Mouse (Mus musculus) liver, embryonic 14.5 days (tissue): ENCODE measurements around the gene Boll. TPM values are rescaled to one million over a fixed set of nuclear protein-coding genes. Genes with fewer than 3 reads are reported as not detected.
"Not testable (repeated sequence)": the region's sequence is repeated elsewhere in the genome, so short reads cannot be mapped to it uniquely, and the experiment has no call there.

Experiments
- ATAC-seq: fragments of 200-750 bp; cut with Nextera tagmentation; 2 replicates; pipeline ENCODE4 v1.8.0; 2017; ENCODE audit warnings: moderate number of reproducible peaks, mild to moderate bottlenecking, moderate library complexity; ENCODE audit not compliant: insufficient read depth
- DNase-seq, 3 experiments: peaks; one replicate each; pipeline ENCODE4 v3.0.0-alpha.2; 2012 to 2013; ENCODE audit warnings: low read depth in 3 of 3, low spot score in 3 of 3
- H3K27ac ChIP-seq: fragments of 300-500 bp; sonication (generic); 2 replicates; pipeline ENCODE4 v1.5.1; 2014; ENCODE audit warnings: moderate library complexity, mild to moderate bottlenecking, control low read depth, inconsistent platforms
- H3K27me3 ChIP-seq: fragments of 300-500 bp; sonication (generic); 2 replicates; pipeline ENCODE4 v1.6.1; 2014; ENCODE audit warnings: mild to moderate bottlenecking, low read length, moderate library complexity; ENCODE audit not compliant: control insufficient read depth, insufficient read depth
- H3K36me3 ChIP-seq: fragments of 300-500 bp; sonication (generic); replicated peaks from 2 replicates; pipeline ENCODE4 v1.6.1; 2014; ENCODE audit warnings: low read depth; ENCODE audit not compliant: control insufficient read depth, insufficient read depth
- H3K4me1 ChIP-seq, 2 experiments: fragments of 200-500 bp in 1 of 2; fragments of 300-500 bp in 1 of 2; sonication (generic) in 1 of 2; replicated peaks; 2 replicates each; pipeline ENCODE4 v1.6.1; 2012 to 2014; ENCODE audit warnings: antibody characterized with exemption in 1 of 2, inconsistent platforms in 1 of 2, low read length in 1 of 2; ENCODE audit not compliant: control insufficient read depth in 2 of 2, insufficient read depth in 2 of 2
- H3K4me2 ChIP-seq: fragments of 300-500 bp; sonication (generic); 2 replicates; pipeline ENCODE4 v1.6.1; 2014; ENCODE audit warnings: low read depth, mild to moderate bottlenecking, control low read depth, moderate library complexity
- H3K4me3 ChIP-seq, 2 experiments: fragments of 200-500 bp in 1 of 2; fragments of 300-500 bp in 1 of 2; sonication (generic) in 1 of 2; 2 replicates each; pipeline ENCODE4 v1.5.1; 2012 to 2014; ENCODE audit warnings: low read depth in 2 of 2, low read length in 2 of 2, mild to moderate bottlenecking in 2 of 2, control low read depth in 1 of 2, inconsistent platforms in 1 of 2, moderate library complexity in 1 of 2; ENCODE audit not compliant: insufficient read depth in 1 of 2
- H3K9ac ChIP-seq: fragments of 300-500 bp; sonication (generic); replicated peaks from 2 replicates; pipeline ENCODE4 v1.6.1; 2014; ENCODE audit warnings: mild to moderate bottlenecking, control low read depth, moderate library complexity
- H3K9me3 ChIP-seq: fragments of 300-500 bp; sonication (generic); 2 replicates; pipeline ENCODE4 v1.6.1; 2016; ENCODE audit warnings: low read length, mixed read lengths; ENCODE audit not compliant: control insufficient read depth
- CTCF ChIP-seq: IDR thresholded peaks from 2 replicates; pipeline ENCODE4 v1.5.1; 2016; ENCODE audit warnings: antibody characterized with exemption, low read depth, control low read depth
- EP300 ChIP-seq: IDR thresholded peaks from 2 replicates; pipeline ENCODE4 v1.6.1; 2016; ENCODE audit warnings: antibody characterized with exemption, low read depth
- WGBS: fragments of 180-500 bp; shearing (Covaris S2); extraction: QIAGEN DNeasy Blood & Tissue Kit; methylation state at CpG from one replicate; pipeline ENCODE4 v1.1.7; 2014; ENCODE audit not compliant: insufficient replicate concordance; 5-methylcytosine and 5-hydroxymethylcytosine counted together
- polyA plus RNA-seq, 2 experiments: library from polyadenylated mRNA; depleted of rRNA in 1 of 2; stranded (reverse) in 1 of 2; unstranded in 1 of 2; fragments of >200 nt; fragmentation: Nextera tagmentation in 1 of 2; extraction: Ambion mirVana in 1 of 2; gene quantifications; 2 replicates each; pipeline versions ENCODE4 v1.2.1 to v1.2.3; 2012 to 2014

Boll gene
- polyA plus RNA-seq, 2 experiments, result not detected

GRCm38 (mm10) chr1:55380527-55380926 lies 17.3 kb upstream of the Boll start:
- no peak for DNase-seq
- ATAC-seq, result no peak
- Histone ChIP-seq H3K4me1 (no peaks in the 10 kb centered on the region), H3K27ac (no peak overlapping the region), H3K4me3 (no peak overlapping the region), H3K4me2 (no peak overlapping the region), H3K27me3 (no peaks in the 10 kb centered on the region), H3K9ac (no peak overlapping the region), H3K36me3 (no peaks in the 10 kb centered on the region), H3K9me3 (no peaks in the 10 kb centered on the region)
- TF ChIP-seq EP300, result no peak
- no peak for TF ChIP-seq CTCF
- WGBS, result 56% methylated on average over 2 of the region's 2 CpGs

- ATAC-seq, result no peak
- no peak overlapping the region for H3K27ac ChIP-seq
- H3K27me3 ChIP-seq, result no peaks in the 10 kb centered on the region
- no peaks in the 10 kb centered on the region for H3K4me1 ChIP-seq
- DNase-seq, result no peak
- no peak overlapping the region for H3K4me3 ChIP-seq
- WGBS, result 49% methylated on average over 3 of the region's 3 CpGs
- no peaks in the 10 kb centered on the region for H3K9me3 ChIP-seq
- no peak overlapping the region for H3K4me2 ChIP-seq
- H3K36me3 ChIP-seq, result no peaks in the 10 kb centered on the region
- TF ChIP-seq CTCF (no peak), EP300 (no peak)
- no peak overlapping the region for H3K9ac ChIP-seq
Observed at GRCm38 (mm10) chr1:55372626-55373025, 9.4 kb upstream of the Boll start.

- peak overlapping the region; percentile 59 for H3K4me2 ChIP-seq
- H3K9ac ChIP-seq, result no peak overlapping the region
- no peak overlapping the region for H3K27ac ChIP-seq
- peak; percentile 11 to 27 (median 13) for DNase-seq
- no peaks in the 10 kb centered on the region for H3K36me3 ChIP-seq
- no peaks in the 10 kb centered on the region for H3K9me3 ChIP-seq
- ATAC-seq, result peak; percentile 73
- WGBS, result under 1% methylated on average over 22 of the region's 27 CpGs
- H3K4me3 ChIP-seq, result peak overlapping the region; percentile 23 to 48
- peaks cover 14% of the 10 kb centered on the region for H3K27me3 ChIP-seq
- TF ChIP-seq EP300, result no peak
- 0 out of 2 replicates have a peak, but pooled peaks have one; percentile 19 for TF ChIP-seq CTCF
- 0 out of 4 replicates have a peak, but pooled peaks cover 0 to 2% of the 10 kb centered on the region in 2 experiments for H3K4me1 ChIP-seq
Observed at GRCm38 (mm10) chr1:55363586-55363985, 317 bp upstream of the Boll start.

GRCm38 (mm10) chr1:55362634-55363033 lies 635 bp downstream of the Boll start:
- Histone ChIP-seq H3K4me1 (0 out of 4 replicates have a peak, but pooled peaks cover 0 to 2% of the 10 kb centered on the region in 2 experiments), H3K36me3 (no peaks in the 10 kb centered on the region), H3K9ac (no peak overlapping the region), H3K4me2 (no peak overlapping the region), H3K9me3 (no peaks in the 10 kb centered on the region), H3K27ac (no peak overlapping the region), H3K4me3 (no peak overlapping the region; a peak in 1 of 4 replicates), H3K27me3 (peaks cover 14% of the 10 kb centered on the region)
- ATAC-seq, result no peak
- 50% methylated on average over 48 of the region's 49 CpGs for WGBS
- TF ChIP-seq EP300, result no peak
- TF ChIP-seq CTCF, result no peak
- no peak for DNase-seq

- ATAC-seq, H3K4me2 ChIP-seq, H3K4me3 ChIP-seq, H3K4me1 ChIP-seq, DNase-seq, H3K27me3 ChIP-seq, H3K36me3 ChIP-seq, H3K27ac ChIP-seq, H3K9me3 ChIP-seq, H3K9ac ChIP-seq: not testable (repeated sequence)
- 58% methylated on average over 2 of the region's 2 CpGs for WGBS
Observed at GRCm38 (mm10) chr1:55351914-55352313, 11.4 kb downstream of the Boll start.

DNA sequence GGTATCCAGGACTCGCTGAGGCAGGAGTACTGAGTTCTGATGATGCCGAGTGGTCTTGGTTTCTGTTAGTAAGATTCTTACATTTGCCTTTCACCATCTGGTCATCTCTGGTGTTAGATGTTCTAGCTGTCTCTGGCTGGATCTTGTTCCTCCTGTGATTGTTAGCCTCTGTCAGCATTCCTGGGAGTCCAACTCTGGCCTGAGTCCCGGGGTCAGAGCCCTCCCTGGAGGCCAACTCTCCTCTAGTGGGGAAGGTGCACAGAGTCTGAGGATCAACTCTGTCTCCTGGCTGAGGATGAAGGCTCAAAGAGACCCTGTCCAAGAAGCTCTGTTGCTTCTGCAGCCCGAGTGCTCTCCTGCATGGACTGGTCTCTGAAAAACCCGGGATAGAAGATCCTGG lies 37.8 kb downstream of the Boll start:
- H3K4me3 ChIP-seq, H3K9me3 ChIP-seq, H3K27ac ChIP-seq, H3K36me3 ChIP-seq, H3K4me1 ChIP-seq, H3K27me3 ChIP-seq, H3K9ac ChIP-seq, H3K4me2 ChIP-seq, DNase-seq, ATAC-seq: not testable (repeated sequence)
- 52% methylated on average over 5 of the region's 5 CpGs for WGBS
